Mouse (Mus musculus): ENCODE data around the gene Kcnj15.

DNA sequence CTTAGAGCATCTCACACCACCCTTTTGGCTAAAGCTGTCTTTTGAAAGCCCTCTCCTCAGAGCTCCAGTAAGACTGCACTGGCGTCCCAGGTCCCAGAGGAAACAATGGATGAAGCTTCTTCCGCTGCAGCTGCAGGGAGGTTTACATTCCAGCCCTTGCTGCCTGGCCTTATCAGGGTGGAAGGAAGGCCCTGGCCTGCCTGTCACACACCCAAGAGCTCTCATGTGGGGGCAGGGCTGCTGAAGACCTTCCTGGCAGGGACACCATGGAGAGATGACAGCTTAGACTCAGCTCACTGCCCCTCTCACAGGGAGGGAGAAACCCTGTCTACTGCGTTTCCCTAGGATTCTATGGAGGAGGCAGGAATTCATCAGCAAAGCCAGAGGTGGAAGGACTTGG lies 89.8 kb downstream of the Kcnj15 start:
- TF ChIP-seq POLR2A (IDR thresholded peaks at IDR 0.05; ENCODE audit: borderline replicate concordance, insufficient read depth, low read length) (no peak), CTCF (IDR thresholded peaks at IDR 0.05; ENCODE audit: borderline replicate concordance, insufficient read depth, low read depth, low read length) (no peak)

Data from cerebellum, adult 2 months (tissue).